Mouse (Mus musculus): Measurements from ENCODE around the gene Spata7.
"Not testable (repeated sequence)": the region's sequence is repeated elsewhere in the genome, so short reads cannot be mapped to it uniquely, and the experiment has no call there.

Gene Spata7

GRCm38 (mm10) chr12:98627392-98628259 is at the start of gene Spata7:
Spata7 (plus strand) TSS chr12:98628157.
- peak; percentile 66 for DNase-seq (ENCODE audit: low spot score)

GRCm38 (mm10) chr12:98585302-98585701 is 42.7 kb upstream of the Spata7 start:
- DNase-seq (ENCODE audit: low spot score) = no peak

GRCm38 (mm10) chr12:98588573-98588972 is 39.4 kb upstream of the Spata7 start:
- DNase-seq (ENCODE audit: low spot score) = no peak

- DNase-seq (ENCODE audit: low spot score) = no peak
Observed at GRCm38 (mm10) chr12:98591016-98591415, 36.9 kb upstream of the Spata7 start.

- no peak for DNase-seq (ENCODE audit: low spot score)
Observed at GRCm38 (mm10) chr12:98600861-98601260, 27.1 kb upstream of the Spata7 start.

- no peak for DNase-seq (ENCODE audit: low spot score)
Observed at GRCm38 (mm10) chr12:98602114-98602513, 25.8 kb upstream of the Spata7 start.

- DNase-seq (ENCODE audit: low spot score) = no peak
Observed at GRCm38 (mm10) chr12:98605264-98605663, 22.7 kb upstream of the Spata7 start.

GRCm38 (mm10) chr12:98606595-98607290 is 21.2 kb upstream of the Spata7 start:
- no peak for DNase-seq (ENCODE audit: low spot score)

- no peak for DNase-seq (ENCODE audit: low spot score)
Observed at GRCm38 (mm10) chr12:98610341-98610740, 17.6 kb upstream of the Spata7 start.

- no peak for DNase-seq (ENCODE audit: low spot score)
Observed at GRCm38 (mm10) chr12:98614910-98615508, 12.9 kb upstream of the Spata7 start.

- DNase-seq (ENCODE audit: low spot score) = no peak
Observed at GRCm38 (mm10) chr12:98615746-98616145, 12.2 kb upstream of the Spata7 start.

GRCm38 (mm10) chr12:98619496-98619895 is 8.5 kb upstream of the Spata7 start:
- no peak for DNase-seq (ENCODE audit: low spot score)

GRCm38 (mm10) chr12:98620922-98621321 is 7.0 kb upstream of the Spata7 start:
- DNase-seq (ENCODE audit: low spot score) = not testable (repeated sequence)

- DNase-seq (ENCODE audit: low spot score) = not testable (repeated sequence)
Observed at GRCm38 (mm10) chr12:98623266-98623665, 4.7 kb upstream of the Spata7 start.

- DNase-seq (ENCODE audit: low spot score) = no peak
Observed at GRCm38 (mm10) chr12:98628260-98628970, 458 bp downstream of the Spata7 start.

- no peak for DNase-seq (ENCODE audit: low spot score)
Observed at GRCm38 (mm10) chr12:98644852-98645251, 16.9 kb downstream of the Spata7 start.

- no peak for DNase-seq (ENCODE audit: low spot score)
Observed at GRCm38 (mm10) chr12:98656873-98657272, 28.9 kb downstream of the Spata7 start.

- no peak for DNase-seq (ENCODE audit: low spot score)
Observed at GRCm38 (mm10) chr12:98662617-98663016, 34.7 kb downstream of the Spata7 start.

- peak; percentile 20 for DNase-seq (ENCODE audit: low spot score)
Observed at GRCm38 (mm10) chr12:98668132-98668814, 40.3 kb downstream of the Spata7 start.

GRCm38 (mm10) chr12:98669086-98669485 is 41.1 kb downstream of the Spata7 start:
- DNase-seq (ENCODE audit: low spot score) = no peak

GRCm38 (mm10) chr12:98669864-98670263 is 41.9 kb downstream of the Spata7 start:
- no peak for DNase-seq (ENCODE audit: low spot score)

- DNase-seq (ENCODE audit: low spot score) = no peak
Observed at GRCm38 (mm10) chr12:98670429-98670828, 42.5 kb downstream of the Spata7 start.
